Mouse (Mus musculus) forebrain, postnatal 0 days (tissue): ENCODE data around the gene Gm28043. TPM values are rescaled to one million over a fixed set of nuclear protein-coding genes. Genes with fewer than 3 reads are reported as not detected.
"Not testable (repeated sequence)": the region's sequence is repeated elsewhere in the genome, so short reads cannot be mapped to it uniquely, and the experiment has no call there.

Experiments used
- ATAC-seq: fragments of 200-750 bp; cut with Nextera tagmentation; 2 replicates; pipeline ENCODE4 v1.8.0; 2017; ENCODE audit warnings: mild to moderate bottlenecking, moderate library complexity
- DNase-seq: peaks from one replicate; pipeline ENCODE4 v3.0.0-alpha.2; 2015
- H3K27ac ChIP-seq: fragments of 300-500 bp; sonication (generic); 2 replicates; pipeline ENCODE4 v1.5.1; 2014; ENCODE audit warnings: low read depth, mild to moderate bottlenecking, antibody characterized with exemption, low read length, moderate library complexity, mixed read lengths
- H3K27me3 ChIP-seq: fragments of 300-500 bp; sonication (generic); 2 replicates; pipeline ENCODE4 v1.6.1; 2014; ENCODE audit warnings: mild to moderate bottlenecking, low read length, mixed read lengths; ENCODE audit not compliant: insufficient read depth
- H3K36me3 ChIP-seq: fragments of 300-500 bp; sonication (generic); 2 replicates; pipeline ENCODE4 v1.6.1; 2014; ENCODE audit warnings: mild to moderate bottlenecking, moderate library complexity; ENCODE audit not compliant: insufficient read depth
- H3K4me1 ChIP-seq: fragments of 300-500 bp; sonication (generic); 2 replicates; pipeline ENCODE4 v1.6.1; 2014; ENCODE audit warnings: antibody characterized with exemption; ENCODE audit not compliant: insufficient read depth
- H3K4me2 ChIP-seq: fragments of 300-500 bp; sonication (generic); 2 replicates; pipeline ENCODE4 v1.6.1; 2014; ENCODE audit warnings: low read depth, mild to moderate bottlenecking, moderate library complexity
- H3K4me3 ChIP-seq: fragments of 300-500 bp; sonication (generic); 2 replicates; pipeline ENCODE4 v1.5.1; 2014; ENCODE audit warnings: low read depth, low read length, mixed read lengths
- H3K9ac ChIP-seq: fragments of 300-500 bp; sonication (generic); 2 replicates; pipeline ENCODE4 v1.6.1; 2014; ENCODE audit warnings: mild to moderate bottlenecking
- H3K9me3 ChIP-seq: fragments of 300-500 bp; sonication (generic); 2 replicates; pipeline ENCODE4 v1.6.1; 2016; ENCODE audit warnings: low read length
- CTCF ChIP-seq: sonication (generic); IDR thresholded peaks from 2 replicates; pipeline ENCODE4 v1.5.1; 2016; ENCODE audit warnings: antibody characterized with exemption, control low read depth, low read depth
- WGBS: fragments of 180-500 bp; shearing (Covaris S2); extraction: QIAGEN DNeasy Blood & Tissue Kit; methylation state at CpG from one replicate; pipeline ENCODE4 v1.1.7; 2014; 5-methylcytosine and 5-hydroxymethylcytosine counted together
- polyA plus RNA-seq: library from polyadenylated mRNA; unstranded; fragments of >200 nt; fragmentation: Nextera tagmentation; extraction: Ambion mirVana; gene quantifications from 2 replicates; pipeline ENCODE4 v1.2.1, GENCODE M21; 2015
- total RNA-seq: library from RNA; depleted of rRNA; stranded (reverse); fragments of >200 nt; gene quantifications from 2 replicates; pipeline ENCODE4 v1.2.3, GENCODE M21; 2014

Gene Gm28043
- total and polyA plus RNA-seq, 2 experiments from 2014 or later = 2.3 to 7.0 TPM

DNA sequence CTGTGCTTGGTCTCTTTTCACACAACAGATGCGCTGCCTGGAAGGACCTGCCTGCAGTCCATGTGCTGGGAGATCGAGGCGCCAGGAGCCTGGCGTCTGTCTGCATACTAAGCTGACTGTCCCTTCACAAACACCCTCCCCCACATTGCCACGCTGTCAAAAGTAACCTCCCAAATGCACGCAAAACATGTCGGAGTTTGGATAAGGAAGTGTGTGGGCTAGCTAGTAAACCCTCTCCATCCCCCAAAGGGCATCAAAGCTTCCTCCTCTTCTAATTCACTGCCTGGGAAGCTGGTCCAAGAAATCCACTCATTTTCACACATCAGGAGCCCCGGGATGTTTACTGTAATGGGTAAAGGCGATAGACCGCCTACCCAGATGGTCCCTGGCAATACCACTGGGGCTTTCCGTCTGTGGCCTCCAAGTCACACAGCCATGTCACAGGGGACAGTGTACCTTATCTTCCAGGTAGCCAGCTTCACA is 95.9 kb downstream of the Gm28043 start:
- Histone ChIP-seq H3K4me1 (peaks cover 21% of the 10 kb centered on the region), H3K27me3 (no peaks in the 10 kb centered on the region), H3K9me3 (no peaks in the 10 kb centered on the region), H3K36me3 (no peaks in the 10 kb centered on the region), H3K27ac (peak overlapping the region; percentile 54), H3K4me2 (no peak overlapping the region), H3K4me3 (no peak overlapping the region), H3K9ac (no peak overlapping the region)
- ATAC-seq (peak; percentile 42), DNase-seq (peak; percentile 57)
- 33% methylated on average over 11 of the region's 11 CpGs for WGBS
- TF ChIP-seq CTCF = no peak

DNA sequence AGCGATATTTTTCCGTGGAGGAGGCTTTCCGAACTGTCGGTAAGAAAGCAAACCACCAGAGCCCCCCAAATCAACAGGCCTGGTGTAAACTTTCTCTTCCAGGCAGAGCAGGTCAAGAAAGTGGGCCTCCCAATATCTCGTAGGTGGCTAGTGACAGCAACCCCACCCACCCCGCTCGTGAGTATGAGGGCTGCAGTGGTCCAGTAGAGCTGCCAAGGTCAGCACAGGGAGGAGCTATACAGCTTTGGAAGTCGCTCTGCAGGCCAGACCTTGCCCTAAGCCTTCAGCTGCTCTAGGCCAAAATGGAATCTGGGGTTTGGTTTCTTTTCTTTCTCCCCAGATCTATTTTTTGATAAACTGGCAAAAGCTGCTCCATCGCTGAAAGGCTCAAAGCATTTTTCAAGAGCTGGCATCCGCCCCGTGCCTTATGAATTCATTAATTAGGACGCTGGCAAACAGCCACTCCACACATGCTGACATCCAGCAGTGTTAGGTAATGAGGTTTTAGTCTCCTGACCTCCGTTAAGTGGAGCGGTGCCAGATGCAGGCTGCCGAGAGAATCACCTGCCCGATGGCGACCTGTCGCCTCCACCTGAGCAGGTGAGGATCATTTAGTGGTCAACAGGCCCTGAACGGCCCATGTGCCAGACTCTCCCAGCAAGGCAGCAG is 96.5 kb downstream of the Gm28043 start:
- no peak for TF ChIP-seq CTCF
- no peaks in the 10 kb centered on the region for H3K27me3 ChIP-seq
- WGBS = 32% methylated on average over 19 of the region's 19 CpGs
- no peak overlapping the region for H3K9ac ChIP-seq
- H3K4me2 ChIP-seq = no peak overlapping the region
- H3K4me3 ChIP-seq = no peak overlapping the region
- peak overlapping the region; percentile 54 for H3K27ac ChIP-seq
- H3K36me3 ChIP-seq = no peaks in the 10 kb centered on the region
- H3K9me3 ChIP-seq = no peaks in the 10 kb centered on the region
- DNase-seq = peak; percentile 68
- peaks cover 25% of the 10 kb centered on the region for H3K4me1 ChIP-seq
- ATAC-seq = no peak

- Histone ChIP-seq H3K36me3 (no peaks in the 10 kb centered on the region), H3K9me3 (no peaks in the 10 kb centered on the region), H3K4me3 (no peak overlapping the region), H3K9ac (no peak overlapping the region), H3K27me3 (no peaks in the 10 kb centered on the region), H3K4me2 (no peak overlapping the region), H3K27ac (0 out of 2 replicates have a peak overlapping the region, but pooled peaks have one; percentile 54), H3K4me1 (peaks cover 30% of the 10 kb centered on the region)
- DNase-seq = no peak
- no peak for TF ChIP-seq CTCF
- 55% methylated on average over 8 of the region's 8 CpGs for WGBS
- ATAC-seq = no peak
Observed at GRCm38 (mm10) chr17:29711745-29712431, 97.2 kb downstream of the Gm28043 start.

DNA sequence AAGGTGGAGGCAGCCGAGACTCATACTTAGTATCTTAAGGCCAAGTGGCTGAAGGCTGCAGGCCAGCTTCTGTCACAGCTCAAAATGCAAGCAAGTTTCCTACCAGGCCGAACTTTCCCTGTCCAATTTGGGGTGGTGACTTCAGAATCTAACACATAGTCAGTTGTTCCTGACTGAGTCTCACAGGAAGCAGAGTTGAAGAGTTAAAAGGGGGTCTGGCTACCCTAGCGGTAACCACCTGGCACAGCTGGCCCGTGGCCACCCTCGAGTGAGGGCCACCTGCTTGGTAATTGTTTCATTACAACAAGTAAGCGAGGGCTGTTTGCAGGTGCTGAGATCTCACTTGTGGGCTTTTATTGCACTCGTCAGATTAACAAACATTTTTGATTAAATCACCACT is 97.9 kb downstream of the Gm28043 start:
- Histone ChIP-seq H3K4me3 (no peak overlapping the region), H3K4me2 (no peak overlapping the region), H3K4me1 (peaks cover 34% of the 10 kb centered on the region), H3K36me3 (no peaks in the 10 kb centered on the region), H3K27me3 (no peaks in the 10 kb centered on the region), H3K27ac (no peak overlapping the region), H3K9ac (no peak overlapping the region), H3K9me3 (no peaks in the 10 kb centered on the region)
- TF ChIP-seq CTCF = no peak
- WGBS = 30% methylated on average over 7 of the region's 7 CpGs
- no peak for DNase-seq
- ATAC-seq = no peak

GRCm38 (mm10) chr17:29713734-29714133 is 99.1 kb downstream of the Gm28043 start:
- H3K4me2 ChIP-seq, ATAC-seq, H3K36me3 ChIP-seq, DNase-seq, H3K27me3 ChIP-seq, H3K9ac ChIP-seq, H3K27ac ChIP-seq, H3K4me3 ChIP-seq, H3K9me3 ChIP-seq: not testable (repeated sequence)
- peaks cover 34% of the 10 kb centered on the region for H3K4me1 ChIP-seq
- WGBS = 93% methylated on average over 4 of the region's 4 CpGs

GRCm38 (mm10) chr17:29716732-29717445 is 102.2 kb downstream of the Gm28043 start, which contains the start of gene Ccdc167:
Gene Ccdc167 (minus strand): TSS chr17:29717044.
- H3K4me1 ChIP-seq = peaks cover 19% of the 10 kb centered on the region
- no peak for TF ChIP-seq CTCF
- H3K4me2 ChIP-seq = peak within 1 kb of the TSS; percentile 91
- ATAC-seq (peak; percentile 98), DNase-seq (peak; percentile 99)
- no peaks in the 10 kb centered on the region for H3K27me3 ChIP-seq
- no peaks in the 10 kb centered on the region for H3K9me3 ChIP-seq
- peak within 1 kb of the TSS; percentile 55 for H3K4me3 ChIP-seq
- H3K9ac ChIP-seq = peak within 1 kb of the TSS; percentile 52
- peak within 1 kb of the TSS; percentile 70 for H3K27ac ChIP-seq
- 7% methylated on average over 41 of the region's 41 CpGs for WGBS
- H3K36me3 ChIP-seq = no peaks in the 10 kb centered on the region
